Mouse (Mus musculus) sigmoid colon, adult 10 weeks (tissue): ENCODE results near the gene Cyyr1. TPM values are rescaled to one million over a fixed set of nuclear protein-coding genes. Genes with fewer than 3 reads are reported as not detected.

Experiments
- polyA plus RNA-seq: library from polyadenylated mRNA; stranded (reverse); fragments of 350-450 nt; fragmentation: Illumina TruSeq; extraction: RNeasy Lipid Tissue Mini Kit (QIAGEN cat#74804); gene quantifications from one replicate; pipeline ENCODE4 v1.2.3, GENCODE M21; 2014; ENCODE audit warnings: low read depth, low replicate concordance

Cyyr1 gene
- 15.5 TPM for polyA plus RNA-seq

GRCm38 (mm10) chr16:85553297-85553696, at the start of gene Cyyr1:
Gene Cyyr1 (minus strand): TSS chr16:85553397.

Other genes with a start within 250 kb of the Cyyr1 start
- 5.8 TPM for gene Adamts1, start 249.7 kb upstream of the Cyyr1 start, polyA plus RNA-seq